Mouse (Mus musculus) neural tube, embryonic 10.5 days (tissue): ENCODE measurements around the gene Sult1e1.

ENCODE experiments used
- DNase-seq: peaks from one replicate; pipeline ENCODE4 v3.0.0-alpha.2; 2017; ENCODE audit warnings: low spot score; ENCODE audit errors: extremely low spot score

The Sult1e1 gene

DNA sequence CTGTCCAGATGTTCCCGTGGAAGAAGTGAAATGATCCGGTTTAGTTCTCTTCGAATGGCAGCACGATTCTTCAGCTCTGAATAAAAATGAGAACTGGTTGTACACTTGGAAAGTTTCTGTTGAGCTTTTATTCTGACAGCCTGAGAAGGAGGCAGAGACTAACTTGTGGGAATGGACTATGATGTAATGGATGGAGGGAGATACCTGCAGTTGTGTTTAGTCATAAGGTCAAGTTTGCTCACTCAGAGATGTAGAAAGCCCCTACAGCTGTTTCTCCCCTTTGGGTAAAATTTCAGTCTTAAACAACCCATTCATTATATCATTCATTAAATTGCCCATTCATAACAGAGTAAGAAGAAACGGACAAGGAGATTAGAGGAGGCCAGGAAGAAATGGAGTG is at the start of gene Sult1e1:
Gene Sult1e1 (minus strand): TSS at position 101 of the 400 bp plus-strand sequence.
- no peak for DNase-seq

DNA sequence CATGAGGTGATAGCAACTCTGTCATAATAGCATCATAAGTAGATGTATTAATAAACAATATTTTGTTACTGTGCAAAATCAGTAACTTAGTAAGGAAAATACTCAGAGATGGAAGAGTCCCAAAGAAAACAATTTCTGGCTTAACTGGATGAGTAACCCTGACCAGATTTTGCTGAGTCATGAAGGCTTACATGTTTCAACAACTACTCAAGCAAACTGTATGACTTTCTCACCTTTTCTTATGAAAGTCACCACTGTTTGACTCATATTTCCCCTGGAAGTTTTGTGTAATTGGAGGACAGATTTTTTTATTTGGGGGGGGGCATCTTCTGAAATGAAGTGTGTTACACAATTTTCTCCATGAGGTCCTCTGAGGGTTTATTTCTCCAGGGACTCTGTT is 31.3 kb upstream of the Sult1e1 start:
- no peak for DNase-seq

DNA sequence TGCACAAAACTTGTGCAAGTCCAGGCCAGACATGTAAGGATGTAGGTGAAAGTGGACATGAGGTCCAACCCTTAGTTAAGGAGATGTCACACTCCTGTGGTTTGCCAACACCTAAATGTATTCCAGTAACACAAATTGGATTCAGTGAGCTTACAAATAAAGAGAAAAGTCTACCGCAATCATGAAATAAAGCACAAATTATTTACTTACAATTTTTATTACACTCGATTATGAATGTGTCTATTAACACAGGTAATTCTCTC is 23.7 kb upstream of the Sult1e1 start:
- no peak for DNase-seq

DNA sequence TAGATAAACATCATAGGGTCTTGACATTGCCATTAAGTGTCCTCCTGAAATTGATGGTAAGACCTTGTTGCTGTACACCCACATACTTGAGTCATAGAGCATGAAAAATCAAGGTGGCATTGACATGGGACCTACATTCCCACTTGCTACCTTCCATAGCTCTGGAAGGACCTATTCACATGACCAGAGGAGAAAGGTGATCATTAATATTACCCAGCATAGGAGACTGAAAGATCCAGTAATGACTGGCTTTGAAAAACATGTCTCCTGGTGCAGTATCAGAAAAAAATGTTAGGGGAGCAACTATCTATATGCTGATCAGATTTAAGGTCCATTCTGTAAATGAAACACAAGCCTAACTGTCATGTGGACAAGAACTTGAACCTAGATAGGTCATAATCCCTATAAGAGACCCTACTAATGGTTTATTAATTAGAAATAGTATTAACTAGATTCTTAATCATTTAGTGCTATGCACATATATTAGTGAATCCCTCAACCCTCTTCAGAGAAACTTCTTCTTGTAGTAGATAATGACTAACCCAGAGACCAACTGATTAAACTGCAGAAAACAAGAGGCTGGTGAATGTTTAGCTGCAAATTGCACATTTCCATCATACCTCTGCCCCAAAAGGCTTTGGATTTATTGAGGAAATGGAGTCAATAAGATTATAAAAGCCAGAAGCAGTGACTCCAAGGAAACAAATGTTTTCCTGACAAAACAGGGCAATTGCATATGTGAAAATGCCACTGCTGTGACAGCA is 23.2 kb upstream of the Sult1e1 start:
- no peak for DNase-seq

DNA sequence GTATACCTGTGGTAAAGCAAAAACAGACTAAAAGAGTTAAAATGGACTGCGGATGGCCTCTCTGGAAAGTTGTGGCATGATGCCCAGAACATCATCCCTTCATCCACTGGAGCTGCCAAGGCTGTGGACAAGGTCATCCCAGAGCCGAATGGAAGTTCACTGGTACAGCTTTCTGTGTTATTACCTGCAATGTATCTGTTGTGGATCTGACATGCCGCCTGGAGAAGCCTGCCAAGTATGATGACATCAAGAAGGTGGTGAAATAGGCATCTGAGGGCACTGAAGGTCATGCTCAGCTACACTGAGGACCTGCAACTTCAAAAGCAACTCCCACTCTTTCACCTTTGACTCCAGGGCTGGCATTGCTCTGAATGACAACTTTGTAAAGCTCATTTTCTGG is 9.6 kb upstream of the Sult1e1 start:
- DNase-seq: no peak

DNA sequence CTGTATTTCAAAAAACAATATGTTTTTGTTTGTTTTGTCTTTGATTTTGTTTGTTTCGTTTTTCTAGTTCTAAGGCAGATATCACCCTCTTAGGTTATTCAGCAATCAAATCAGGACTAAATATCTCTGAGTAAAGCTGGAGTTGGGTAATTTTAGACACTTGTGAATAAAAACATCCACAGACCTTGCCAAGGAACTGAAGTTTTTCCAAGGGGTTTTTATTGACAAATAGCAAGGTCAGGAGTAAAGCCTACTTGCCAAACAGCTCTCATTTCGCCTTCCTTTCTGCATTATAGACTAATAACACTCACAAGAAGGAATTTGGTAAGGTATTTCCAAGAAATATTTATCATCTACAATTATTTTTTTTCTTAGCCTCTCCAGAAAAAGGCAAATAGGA is 6.5 kb upstream of the Sult1e1 start:
- no peak for DNase-seq

DNA sequence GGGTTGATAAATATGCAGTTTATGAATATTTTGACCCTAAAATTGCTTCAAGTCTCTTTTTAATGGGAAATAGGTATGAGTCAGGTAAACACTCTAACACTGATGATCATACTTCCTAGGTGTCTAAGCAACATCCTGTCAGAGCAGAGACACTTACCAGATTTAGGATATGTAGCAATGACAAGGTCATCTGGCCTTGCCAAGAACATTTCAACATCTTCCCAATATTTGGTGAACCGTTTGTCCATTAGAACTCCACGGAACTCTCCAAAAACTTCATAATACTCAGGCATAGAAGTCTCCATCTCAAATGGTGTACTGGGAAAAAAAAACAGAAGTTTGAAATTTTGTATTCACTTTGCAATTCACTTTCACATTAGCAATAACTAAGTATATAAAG is 1.5 kb downstream of the Sult1e1 start:
- DNase-seq: no peak

DNA sequence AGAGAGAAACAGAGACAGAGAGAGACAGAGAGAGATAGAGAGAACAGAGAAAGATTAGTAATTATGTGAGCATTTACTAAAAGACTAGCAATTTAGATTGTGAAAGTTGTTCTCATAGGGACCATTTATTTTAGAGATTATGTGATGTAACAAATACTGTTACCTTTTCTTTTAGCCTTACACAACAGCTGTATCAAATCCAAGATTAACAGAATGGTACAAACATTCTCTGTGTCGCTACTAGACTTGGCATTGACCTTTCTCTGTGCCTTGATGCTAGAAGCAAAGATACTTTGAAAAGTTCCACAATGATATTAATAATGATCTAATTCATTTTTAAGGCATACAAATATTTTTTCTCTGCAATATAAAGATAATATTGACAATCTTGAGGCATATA is 11.0 kb downstream of the Sult1e1 start:
- DNase-seq: no peak

DNA sequence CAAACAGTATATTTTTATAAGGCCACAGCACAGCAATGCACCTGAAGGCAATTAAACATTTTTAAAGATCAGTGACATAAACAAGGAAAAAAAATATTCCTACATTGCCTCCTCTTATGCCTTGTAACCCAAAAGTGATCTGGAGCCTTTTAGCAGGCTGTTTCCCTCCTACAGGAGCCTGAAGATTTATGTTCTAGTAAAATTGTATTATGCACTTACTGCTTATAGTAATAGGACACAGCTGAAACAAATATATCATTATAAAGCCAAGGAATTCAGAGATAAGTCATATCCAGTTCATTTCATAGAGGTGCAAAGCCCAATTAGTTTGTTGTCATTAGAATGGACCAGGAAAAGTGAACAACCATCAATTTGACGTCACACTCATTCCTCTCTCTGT is 17.2 kb downstream of the Sult1e1 start:
- DNase-seq: no peak

DNA sequence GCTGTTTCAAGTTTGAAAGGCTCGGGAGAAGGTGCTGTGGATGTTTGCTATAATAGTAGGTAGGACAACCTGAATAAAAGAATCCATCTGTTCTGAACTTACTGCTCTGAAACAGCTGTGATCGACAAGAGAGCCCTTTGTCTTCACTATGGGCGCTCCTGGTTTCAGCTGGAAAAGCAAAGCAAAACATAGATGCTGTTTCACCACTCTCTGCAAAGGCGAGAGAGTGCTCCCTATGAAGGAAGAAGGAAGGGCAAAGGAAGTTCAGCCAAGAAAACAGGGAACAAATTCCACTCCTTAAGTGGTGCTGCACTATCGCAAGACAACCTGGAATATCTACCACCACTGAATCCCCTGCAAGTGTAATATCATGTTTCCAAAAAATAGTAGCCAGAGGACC is 17.9 kb downstream of the Sult1e1 start:
- DNase-seq: no peak

DNA sequence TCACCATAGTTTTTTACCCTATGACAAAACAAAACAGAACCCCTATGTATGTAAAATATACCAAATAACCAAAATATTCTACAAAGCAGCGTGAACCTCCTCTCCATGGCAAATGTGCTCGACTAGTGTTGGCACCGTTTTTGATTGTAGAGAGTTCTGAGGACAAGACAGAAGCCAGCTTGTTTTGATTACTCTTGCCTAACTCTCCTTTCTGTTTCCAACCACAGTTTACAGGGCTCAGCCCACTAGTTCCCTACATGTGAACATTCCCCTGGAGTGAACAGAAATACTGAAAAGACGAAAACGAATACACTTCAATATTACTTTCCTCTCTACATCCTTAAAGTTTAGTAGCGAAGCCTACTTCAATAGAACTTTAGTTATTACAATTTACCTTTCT is 18.6 kb downstream of the Sult1e1 start:
- no peak for DNase-seq

DNA sequence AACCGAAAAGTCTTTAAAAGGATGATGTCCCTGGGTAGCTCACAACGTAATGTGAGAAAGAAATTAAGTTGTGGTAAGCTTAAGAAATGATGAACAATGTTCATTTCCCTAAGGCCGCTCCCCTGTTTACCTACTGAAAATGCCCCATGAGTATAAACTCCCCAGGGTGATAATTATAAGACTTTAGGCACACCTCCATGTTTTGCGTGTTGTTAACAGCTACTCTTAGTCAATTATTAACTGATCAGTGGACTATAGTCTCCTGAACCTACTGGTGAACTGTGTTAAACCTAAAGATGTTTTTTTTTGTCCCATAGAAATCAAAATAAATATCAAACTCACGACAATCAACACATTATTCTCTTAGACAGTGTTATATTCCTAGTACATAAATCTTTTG is 22.5 kb downstream of the Sult1e1 start, which contains the start of gene Sult1d1:
Gene Sult1d1 (minus strand): TSS at position 183 of the 400 bp plus-strand sequence.
- no peak for DNase-seq

DNA sequence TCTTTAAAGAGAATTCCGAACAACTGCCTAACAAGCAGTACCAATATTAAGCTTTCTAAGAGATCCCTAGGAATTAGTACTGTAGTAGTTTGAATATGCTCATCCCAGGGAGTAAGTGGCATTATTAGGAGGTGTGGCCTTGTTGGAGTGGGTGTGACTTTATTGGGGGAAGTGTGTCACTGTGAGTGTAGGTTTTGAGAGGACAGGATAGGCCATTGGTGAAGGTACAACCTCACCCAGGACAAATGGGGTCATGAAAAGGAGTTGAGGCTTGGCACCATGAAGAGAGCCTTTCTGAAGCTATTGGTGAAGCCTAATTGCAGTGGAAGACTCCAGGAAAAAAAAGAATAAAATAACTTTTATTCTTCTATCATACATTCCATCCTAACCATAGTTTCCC is 24.1 kb downstream of the Sult1e1 start:
- DNase-seq: no peak

DNA sequence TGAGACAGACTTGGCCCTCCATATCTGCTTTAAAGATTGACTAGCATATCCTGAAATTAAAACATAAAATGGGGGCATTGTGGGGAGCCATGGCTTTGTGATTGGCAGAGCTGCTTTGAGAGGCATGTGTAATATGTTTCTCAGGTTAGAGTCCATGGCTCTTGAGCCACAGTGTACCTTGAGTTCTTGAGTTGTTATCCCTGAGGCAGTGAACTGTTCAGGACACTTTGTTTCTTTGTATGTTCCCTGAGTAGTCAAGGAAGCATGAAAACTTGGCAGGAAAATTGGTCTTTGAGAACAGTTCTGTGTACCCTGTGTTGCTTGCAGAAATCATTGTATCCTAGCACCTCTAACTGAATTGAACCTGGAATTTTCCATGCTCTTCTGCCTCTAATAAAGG is 28.4 kb downstream of the Sult1e1 start:
- no peak for DNase-seq

DNA sequence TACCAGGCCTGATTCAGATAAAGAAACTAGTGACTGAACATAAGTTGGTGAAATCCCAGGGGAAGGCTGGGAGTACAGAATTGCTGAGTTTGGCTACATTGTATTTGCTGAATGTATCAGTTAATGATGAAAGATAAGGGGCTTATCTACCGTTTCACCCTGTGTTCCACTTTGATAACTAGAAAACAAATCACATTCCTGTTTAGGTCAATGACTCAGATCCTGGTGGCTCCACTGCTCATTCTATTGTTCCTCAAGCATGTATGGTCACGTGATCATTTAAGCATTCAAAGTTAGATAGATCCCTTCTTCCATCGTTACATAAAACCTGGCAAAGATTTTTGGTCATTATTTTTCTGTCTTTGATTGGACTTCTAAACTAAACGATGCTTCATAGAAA is 28.9 kb downstream of the Sult1e1 start:
- no peak for DNase-seq

DNA sequence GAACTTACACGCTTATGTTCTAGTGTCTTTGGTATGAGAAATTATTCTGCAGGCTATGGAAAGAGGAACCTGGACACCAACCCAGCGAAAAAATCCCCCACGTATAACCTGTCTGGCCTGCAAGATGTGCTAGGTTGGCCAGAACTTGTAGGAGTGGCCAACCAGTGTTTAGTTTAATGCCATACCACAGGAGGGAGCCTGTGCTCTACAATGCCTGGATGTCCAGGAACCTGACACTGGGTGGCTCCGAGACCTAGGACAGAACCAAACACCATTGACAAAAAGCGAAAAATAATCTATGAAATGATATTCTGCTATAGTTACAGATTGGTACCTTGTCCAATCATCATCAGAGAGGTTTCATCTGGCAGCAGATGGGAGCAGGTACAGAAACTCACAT is 31.2 kb downstream of the Sult1e1 start:
- DNase-seq: no peak

DNA sequence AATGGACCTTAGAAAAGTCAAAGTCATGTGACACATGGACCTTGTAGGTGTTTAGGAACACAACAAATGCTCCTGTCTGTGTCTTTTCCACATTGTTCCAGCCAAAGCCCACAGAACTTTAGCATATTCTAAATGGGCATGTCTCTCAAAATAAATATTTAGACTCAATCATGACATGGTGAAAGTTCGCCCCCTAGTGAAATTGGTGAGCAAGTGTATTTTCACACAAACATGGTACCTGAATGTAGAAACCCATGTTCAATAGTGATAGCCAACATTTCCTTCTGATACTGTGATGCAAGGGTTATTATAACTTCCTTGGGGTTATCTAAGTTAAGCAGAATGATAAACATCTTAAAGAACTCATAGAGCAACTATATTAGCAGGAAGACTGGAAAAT is 40.5 kb downstream of the Sult1e1 start:
- DNase-seq: no peak

DNA sequence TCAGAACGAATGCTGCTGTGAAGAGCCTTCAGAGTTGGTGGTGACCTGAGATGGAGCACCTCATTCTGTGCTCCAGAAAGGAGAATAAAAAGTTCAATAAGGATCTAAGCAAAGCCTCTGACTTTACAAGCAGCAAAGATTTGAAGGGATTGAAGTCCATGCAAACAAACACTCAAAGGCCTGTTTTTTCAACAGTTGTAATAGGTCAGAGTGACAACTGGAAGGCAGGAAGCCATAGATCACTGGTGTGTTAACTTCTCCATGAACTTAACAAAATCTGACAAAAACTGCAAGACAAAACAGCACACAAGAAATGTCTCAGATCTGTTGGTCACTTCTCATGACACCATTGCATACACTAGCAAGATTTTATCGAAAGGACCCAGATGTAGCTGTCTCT is 53.3 kb downstream of the Sult1e1 start, which contains the start of gene Sult1b1:
Gene Sult1b1 (minus strand): TSS at position 85 of the 400 bp plus-strand sequence.
- DNase-seq: no peak

DNA sequence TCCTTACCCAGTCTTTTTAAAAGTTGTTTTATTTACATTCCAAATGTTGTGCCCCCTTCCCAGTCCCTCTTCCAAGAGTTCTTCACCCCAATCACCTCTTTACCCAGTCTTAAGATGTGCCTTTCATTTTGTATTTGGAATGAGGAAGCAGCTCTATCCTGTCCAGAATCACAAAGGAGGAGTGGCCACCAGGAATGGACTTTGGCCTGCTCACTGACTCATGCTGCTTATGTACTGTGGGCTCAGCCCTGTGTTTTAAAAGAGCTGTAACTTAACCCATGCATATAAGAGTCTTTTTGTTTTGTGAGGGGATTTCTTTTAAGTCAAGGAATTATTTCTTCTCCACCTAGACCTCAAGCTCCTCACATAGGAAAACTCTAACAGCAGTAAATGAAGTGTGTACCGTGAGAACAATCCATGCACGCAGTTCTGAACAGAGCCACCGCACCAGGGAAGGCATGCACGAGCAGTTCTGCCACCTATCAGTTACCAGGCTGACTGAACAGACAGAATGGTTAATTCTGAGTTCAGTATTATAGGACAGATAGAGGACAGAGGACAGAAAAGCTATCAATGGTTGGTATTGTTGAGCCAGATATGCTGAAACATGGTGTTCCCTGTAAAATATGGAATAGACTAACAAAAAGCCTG is 55.3 kb downstream of the Sult1e1 start:
- no peak for DNase-seq

DNA sequence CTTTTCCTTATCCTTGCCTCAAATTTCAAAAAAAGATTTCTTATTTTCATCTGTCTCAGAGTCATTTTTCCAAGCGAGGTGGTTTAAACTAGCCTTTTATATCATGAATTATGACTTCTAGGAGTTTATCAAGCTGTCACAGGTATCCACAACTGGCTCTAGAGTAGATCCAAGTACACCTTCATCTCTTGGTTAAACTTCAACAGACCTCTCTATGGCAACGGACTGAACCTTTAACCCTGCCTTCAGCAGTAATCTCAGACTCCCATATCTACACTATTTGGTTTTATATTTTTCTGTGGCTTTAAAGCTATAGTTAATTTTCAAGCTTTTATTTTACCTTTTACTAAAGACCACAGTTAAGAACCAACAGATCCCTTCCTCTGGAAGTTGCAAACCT is 59.1 kb downstream of the Sult1e1 start:
- no peak for DNase-seq
